Mouse (Mus musculus) A20 (cell line): ENCODE measurements at regions not wholly inside any gene's neighbourhood (a gene's known extent, or its start where the extent isn't known, plus 50 kb on each side); places are given as distances from the start of the nearest gene placed in this dataset.

Experiments used
- DNase-seq: peaks from one replicate; pipeline ENCODE4 v3.0.0-alpha.2; 2011; ENCODE audit warnings: low read depth, low spot score

GRCm38 (mm10) chr17:84890871-84891599, 65.5 kb upstream of the Ppm1b start:
- DNase-seq, result no peak

GRCm38 (mm10) chr17:84893273-84894033, 63.1 kb upstream of the Ppm1b start:
- no peak for DNase-seq

GRCm38 (mm10) chr17:84895526-84895925, 61.0 kb upstream of the Ppm1b start:
- DNase-seq, result no peak

GRCm38 (mm10) chr17:84896572-84896971, 60.0 kb upstream of the Ppm1b start:
- DNase-seq, result no peak

- no peak for DNase-seq
These were observed 58.1 kb upstream of the Ppm1b start for GRCm38 (mm10) chr17:84898407-84898806.

GRCm38 (mm10) chr17:84903625-84904337, 52.8 kb upstream of the Ppm1b start:
- DNase-seq, result no peak
